Mouse (Mus musculus) cerebellum, adult 11-12 months (tissue): ENCODE results near the gene Tex46.

Source experiments
- DNase-seq: peaks from one replicate; pipeline ENCODE4 v3.0.0; 2022

The Tex46 gene

DNA sequence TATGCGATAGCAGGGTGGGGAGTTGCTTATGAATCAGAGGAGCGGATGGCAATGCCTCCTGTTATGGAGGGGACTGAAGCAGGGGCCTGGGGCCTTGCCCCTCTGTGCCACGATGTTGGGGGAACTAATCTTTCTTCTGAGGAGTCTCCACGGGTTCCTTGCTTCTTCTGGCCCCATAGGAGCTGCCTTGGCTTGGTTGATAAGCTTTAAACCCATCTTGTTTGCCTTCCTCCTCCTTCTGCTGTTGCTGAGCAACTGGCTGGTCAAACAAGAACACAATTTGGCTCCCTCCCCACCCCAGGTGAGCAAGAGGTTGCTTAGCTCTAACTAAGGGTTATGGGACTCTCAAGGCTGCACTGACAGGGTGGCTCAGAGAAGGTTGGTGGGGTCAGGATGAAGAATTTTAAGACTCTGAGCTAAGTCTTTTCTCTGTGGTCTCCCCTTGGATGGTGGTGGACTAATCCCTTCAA is at the start of gene Tex46:
Gene Tex46, plus strand, starts transcription at position 51 of the 470 bp plus-strand sequence.
- no peak for DNase-seq

DNA sequence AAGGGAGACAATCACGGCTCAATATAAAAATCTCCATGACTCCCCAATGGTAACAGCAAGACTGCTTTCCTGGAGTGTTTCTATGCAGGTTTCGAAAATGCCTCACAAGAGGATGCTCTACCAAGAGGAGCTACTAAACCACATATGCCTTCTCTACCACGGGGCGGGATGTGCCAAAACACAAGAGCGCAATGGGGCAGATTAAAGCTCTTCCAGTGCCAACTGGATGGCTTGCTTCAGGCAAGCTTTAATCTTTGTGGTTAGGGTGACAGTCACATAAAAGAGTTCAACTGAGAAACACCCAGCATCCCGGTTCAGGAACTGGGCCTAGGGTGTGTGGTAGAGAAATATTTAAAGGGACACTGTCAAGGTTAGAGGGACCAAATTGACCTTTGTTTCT is 47.5 kb upstream of the Tex46 start:
- DNase-seq: peak; percentile 47

DNA sequence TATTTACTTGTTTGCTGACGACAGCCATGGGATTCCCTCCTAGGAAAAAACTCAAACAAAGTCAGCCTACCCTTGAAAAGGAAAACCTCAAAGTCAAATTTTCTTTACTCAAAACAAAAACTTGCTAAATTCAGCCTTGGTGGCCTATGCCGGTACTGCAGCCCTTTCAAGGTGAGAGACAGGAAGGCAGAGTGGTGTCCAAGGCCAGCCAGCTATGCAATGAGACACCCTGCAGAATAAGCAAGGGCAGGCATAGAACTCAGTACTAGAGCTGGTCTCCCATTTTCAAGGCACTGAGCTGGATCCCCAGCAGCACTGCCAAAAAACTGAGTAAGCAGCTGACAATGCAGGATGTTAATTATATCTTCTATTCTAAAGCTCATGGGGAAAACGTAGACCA is 41.6 kb upstream of the Tex46 start:
- no peak for DNase-seq

DNA sequence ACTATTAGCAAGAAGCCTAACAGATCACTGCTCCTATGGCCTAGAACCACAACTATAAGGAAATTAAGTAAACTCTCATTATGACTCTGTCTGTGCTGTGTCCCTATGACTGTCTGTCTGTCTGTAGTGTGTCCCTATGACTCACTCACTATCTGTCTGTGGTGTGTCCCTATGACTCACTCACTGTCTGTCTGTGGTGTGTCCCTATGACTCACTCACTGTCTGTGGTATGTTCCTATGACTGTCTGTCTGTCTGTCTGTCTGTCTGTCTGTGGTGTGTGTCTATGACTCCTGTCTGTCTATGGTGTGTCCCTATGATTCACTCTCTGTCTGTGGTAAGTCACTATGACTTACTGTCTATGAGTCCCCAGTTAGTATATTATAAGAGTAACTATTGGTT is 40.2 kb upstream of the Tex46 start:
- no peak for DNase-seq

DNA sequence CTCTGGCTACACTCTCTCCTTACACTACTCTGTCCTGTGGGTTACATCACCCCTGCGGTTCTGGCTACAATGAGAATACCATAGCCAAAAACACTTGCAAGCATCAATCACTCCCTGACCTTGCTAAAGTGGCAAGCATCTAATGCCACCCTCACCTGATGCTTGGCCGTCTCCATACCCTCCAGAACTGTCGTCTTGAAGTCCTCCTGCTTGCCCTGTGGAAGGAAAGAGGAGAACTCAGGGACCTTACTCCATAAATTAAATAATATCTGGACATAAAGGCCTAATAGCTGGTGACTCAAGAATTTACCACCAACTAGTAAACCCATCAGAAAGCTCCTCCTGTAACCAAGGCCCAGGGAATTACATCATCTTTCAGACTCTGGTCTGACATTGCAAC is 28.4 kb upstream of the Tex46 start:
- no peak for DNase-seq

DNA sequence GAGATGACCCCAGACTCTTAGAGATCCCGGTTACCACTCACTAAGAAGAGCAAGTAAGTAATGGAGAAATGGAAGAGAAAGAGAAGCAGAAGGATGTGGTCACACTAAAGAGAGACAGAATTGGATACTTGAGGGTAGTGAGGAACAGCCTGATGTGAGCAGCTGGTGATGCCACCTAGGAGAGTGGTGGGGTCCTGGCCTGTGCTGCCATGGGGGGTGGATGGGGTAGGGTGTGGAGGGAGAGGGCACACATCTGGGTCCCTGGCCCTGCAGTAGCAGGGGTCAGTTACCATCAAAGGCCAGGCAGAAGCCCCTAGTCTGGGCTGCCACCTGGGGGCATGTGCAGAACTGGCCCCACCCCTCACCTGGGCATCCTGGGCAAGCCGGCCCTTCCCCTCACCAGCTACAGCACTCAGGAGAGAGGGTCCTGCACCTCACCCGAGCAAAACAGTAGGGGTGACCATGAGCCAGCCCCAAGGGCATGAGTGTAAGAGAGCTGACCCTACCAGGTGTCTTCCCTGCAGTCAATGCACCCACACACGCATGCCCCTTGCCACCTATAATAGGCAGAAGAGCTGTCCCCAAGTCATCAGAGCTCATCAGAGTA is 22.9 kb upstream of the Tex46 start:
- DNase-seq: no peak

DNA sequence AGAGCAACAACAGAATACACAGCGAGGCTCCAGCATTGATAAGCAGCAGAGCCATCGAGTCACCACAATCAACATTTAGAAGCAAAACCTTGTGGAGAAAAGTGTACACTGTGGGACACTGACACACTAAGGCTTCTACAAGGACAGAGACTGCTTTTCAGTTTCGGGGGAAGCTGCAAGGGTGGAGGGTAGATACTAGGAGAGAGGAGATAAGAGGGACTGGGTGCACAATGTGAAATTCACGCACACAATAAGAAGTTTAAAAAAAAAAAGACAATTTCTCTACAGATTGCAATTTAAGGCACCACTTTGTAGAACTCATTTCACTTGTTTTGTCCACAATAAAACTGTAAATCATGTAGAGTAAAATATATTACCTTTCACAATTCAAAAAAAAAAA is 22.2 kb upstream of the Tex46 start:
- DNase-seq: no peak

DNA sequence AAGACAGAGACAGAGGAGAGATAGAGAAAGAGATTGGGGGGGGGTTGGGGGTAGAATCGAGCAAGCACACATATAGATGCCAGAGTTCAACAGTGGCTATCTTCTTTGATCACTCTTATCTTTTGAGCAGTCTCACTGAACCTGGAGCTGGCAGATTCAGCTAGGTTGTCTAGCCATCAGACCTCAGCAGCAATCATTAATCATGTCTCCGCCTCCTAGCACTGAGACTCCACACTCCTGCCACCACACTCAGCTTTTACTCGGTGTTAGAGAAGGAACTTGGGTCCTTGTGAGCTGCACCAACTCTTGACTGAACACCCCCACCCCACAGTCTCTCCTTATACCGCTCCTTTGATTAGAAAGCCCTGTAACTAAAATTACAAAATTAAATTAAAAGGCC is 18.1 kb upstream of the Tex46 start:
- DNase-seq: no peak

DNA sequence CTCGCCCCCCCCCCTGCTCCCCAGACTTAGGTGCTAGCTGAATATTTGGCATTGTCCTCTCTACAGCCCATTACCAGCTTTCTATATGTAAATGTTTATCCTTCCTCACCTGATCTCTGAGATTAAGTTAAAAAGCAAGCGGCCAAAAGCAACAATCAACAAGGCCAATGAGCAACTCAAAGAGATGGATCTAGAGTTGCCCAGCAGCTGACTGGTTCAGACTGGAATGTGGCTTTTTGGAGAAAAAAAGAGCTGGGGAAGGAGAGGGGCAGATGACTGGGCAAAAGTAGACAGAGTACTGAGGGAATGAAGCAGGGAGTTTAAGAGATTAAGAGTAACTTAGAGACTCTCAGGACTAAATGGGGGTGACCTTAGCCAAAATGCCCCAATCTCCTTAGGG is 16.2 kb upstream of the Tex46 start:
- DNase-seq: no peak

DNA sequence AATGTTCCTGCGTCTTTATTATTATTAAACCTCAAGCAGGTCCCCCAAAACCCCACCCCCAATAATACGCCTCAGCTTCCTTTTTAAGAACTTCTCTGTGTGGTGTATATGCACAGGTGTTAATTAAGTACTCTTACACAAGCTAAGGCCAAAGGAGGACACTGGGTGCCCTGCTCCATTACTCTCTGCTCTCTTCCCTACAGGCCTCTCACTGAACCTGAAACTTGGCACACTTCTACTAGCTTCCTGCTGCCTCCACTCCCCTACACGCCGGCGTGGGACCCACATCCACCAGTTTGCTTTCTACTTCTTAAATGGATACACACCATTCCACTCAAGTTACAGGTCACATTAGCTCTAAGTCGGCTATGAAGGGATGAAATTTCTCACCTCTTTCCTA is 15.0 kb upstream of the Tex46 start:
- DNase-seq: no peak

DNA sequence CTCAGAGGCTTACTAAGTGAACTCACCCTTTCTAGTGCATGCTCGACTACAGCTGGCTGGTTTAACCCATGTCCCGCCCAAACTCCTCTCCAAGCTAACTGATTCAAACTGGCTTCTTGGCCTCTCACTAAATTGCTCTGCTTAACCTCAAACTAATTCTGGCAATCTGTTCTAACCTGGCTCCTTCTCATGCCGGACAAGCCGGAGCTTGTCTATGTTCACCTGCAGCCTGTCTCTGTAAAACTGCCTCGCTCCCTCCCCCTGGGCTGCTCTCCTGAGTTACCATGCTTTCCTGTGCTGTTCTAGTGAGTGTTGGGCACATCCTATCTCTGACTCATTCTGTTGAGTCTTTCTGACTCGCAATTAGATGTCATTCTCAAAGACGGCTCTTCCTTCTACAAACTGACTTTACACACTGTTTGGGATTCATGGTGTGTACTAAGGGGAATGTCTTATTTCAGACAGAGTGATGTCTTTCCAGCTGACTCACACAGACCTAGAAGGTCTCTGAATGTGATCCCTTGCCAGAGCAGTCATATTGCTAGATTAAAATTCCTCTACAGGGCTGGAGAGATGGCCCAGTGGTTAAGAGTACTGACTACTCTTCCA is 11.9 kb upstream of the Tex46 start:
- DNase-seq: no peak

DNA sequence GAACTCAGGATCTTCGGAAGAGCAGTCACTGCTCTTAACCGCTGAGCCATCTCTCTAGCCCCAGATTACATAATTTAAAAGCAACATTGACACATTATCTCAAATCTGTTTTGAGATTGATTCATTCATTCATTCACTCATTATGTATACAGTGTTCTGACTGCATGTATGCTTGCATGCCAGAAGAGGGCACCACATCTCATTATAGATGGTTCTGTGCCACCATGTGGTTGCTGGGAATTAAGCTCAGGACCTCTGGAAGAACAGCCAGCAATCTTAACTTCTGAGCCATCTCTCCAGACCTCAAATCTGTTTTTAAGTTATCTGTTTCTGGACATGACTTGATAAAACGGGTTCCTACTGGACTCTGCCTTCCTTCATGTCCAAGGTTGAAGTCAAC is 10.4 kb upstream of the Tex46 start:
- no peak for DNase-seq

DNA sequence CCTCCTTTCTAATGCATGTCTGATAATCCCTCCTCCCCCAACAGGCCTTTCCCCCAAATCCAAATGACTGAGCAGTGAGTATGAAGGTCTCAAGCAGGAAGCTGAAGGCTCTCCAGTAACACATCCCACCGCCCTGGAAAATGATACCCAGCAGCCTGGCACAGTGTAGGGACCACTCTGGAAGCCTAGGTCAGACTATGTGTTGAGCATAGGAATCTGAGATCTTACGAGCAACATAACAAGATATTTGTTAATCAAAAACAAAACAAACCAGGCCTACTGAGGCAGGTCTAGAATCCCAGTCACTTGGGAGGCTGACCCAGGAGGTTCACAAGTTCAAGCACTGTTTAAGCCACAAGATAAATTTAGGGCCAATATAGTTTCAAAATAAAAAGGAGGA is 9.7 kb upstream of the Tex46 start:
- no peak for DNase-seq

DNA sequence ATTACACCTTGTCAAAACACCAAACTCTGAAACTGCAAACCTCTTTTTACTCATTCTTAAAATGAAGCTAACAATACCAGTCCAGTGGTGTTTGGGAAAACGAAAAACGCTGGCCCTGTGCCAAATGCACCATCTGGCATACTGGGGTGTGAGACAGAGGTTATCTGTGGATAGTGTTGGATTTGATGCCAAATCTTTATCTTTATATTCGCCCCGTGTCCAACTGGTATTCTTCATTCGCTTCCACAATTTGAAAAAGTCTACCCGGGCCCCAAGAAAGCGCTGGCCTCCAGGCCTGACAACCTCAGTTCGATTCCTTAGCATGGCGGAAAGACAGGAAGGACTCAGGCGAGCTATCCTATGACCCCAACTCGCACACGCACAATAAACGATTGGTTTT is 8.8 kb upstream of the Tex46 start:
- peak; percentile 55 for DNase-seq

DNA sequence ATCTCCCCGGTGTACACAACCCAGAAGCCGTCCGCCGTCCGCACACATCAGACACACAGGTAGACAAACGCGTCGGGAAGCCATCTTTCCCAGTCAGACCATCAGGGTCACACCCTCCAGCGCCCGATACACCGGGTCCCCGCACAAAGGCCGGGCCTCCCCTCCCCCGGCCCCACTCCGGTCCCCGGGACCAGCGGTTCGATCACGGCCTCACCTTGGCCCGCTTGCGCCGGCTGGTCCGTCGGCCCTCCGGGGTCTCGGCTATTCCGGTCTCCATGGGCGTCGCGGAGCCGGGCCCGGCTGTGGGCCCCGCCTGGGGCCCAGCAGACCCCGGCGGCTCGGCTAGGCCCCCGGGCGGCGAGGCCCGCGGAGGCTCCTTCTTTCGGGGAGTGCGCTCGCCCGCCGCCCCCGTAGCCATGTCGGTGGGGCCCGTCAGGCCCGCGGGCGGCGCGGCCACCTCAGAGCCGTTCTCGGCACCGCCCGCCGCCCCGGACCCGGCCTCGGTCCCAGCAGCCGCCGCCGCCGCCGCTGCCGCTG is 8.2 kb upstream of the Tex46 start:
- peak; percentile 40 for DNase-seq

DNA sequence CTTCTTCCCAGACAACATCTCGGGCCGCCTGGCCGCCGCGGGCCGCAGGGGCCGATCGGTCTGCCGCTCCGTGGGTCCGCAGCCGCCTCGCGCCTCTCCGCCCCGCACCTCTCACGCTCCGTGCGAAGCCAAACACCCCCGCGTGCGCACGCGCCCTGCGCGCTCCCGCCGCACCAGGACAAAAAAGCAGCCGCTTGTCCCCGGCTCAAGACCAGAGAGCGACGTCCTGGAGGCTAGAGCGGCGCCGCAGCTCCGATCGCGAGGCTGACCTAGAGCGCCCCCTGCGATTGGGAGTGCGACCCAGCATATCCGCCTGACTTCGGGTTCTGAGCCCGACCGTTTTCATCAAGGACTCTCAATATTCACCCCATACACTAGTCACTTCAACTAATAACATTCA is 7.7 kb upstream of the Tex46 start, which contains the start of gene Kdm1a:
Gene Kdm1a, minus strand, starts transcription at position 156 of the 400 bp plus-strand sequence.
- peak; percentile 94 for DNase-seq

DNA sequence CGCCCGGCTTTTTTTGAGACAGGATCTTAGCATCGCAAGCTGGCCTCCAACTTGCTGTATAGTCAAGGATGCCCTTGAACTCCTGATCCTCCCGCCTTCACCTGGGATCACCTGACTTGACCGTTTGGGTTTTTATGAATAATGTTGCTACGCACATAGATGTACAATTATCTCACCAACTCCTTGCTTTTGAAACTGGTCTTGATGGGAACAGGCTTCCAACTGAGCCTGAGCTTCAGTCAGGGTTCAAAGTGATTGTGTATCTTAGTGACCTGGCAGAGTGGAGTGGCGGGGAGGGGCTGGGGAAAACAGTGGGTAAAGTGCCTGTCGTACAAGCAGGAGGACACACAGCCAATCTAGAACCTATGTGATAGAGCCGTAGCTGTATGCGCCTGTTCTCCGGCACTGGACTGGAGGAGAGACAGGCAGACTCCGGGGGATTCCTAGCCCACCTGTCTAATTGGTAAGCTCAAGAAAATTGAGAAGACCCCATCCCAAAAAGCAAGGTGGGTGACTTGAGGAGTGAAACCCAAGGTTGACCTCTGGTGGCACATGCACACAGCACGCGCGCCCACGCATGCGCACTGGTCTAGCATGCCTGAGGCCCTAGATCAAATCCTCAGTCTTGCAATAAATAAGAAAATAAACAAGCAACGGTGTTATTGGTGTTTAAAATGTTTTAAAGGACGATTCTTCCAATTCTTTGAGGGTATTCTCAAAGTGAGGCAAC is 4.3 kb upstream of the Tex46 start:
- no peak for DNase-seq

DNA sequence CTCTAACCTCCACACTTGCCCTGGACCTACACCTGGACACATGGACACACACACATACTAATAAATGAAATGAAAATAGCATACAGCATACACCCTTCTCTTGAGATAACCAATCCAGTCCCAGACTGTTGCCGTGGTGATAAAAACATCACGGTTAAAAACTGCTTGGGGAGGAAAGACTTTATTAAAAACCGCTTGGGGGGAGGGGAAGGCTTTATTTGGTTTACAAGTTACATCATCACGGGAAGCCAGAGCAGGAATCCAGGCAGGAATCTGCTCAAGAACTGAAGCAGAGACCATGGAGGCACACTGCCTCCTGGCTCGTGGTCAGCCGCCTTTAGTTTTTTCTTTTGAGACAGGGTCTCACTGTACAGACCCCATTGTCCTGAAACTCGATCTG is 3.4 kb downstream of the Tex46 start:
- no peak for DNase-seq

DNA sequence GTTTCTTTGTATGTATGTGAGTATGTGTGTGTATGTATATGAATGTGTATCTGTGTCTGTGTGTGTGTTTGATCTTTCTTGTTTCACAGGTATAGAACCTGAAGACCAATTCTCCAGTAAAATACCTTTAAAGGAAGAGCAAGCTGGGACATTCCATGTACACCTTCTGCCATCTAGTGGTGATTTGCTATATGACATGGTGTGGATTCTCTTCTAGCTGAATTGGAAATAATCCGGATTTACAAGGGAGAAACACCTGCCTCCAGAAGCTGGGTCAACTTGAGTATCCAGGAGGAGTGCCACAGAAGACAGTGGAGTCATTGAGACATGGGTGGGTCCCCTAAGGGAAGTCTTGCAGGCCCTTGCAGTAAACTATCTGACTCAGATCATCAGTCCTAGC is 11.1 kb downstream of the Tex46 start:
- DNase-seq: no peak

DNA sequence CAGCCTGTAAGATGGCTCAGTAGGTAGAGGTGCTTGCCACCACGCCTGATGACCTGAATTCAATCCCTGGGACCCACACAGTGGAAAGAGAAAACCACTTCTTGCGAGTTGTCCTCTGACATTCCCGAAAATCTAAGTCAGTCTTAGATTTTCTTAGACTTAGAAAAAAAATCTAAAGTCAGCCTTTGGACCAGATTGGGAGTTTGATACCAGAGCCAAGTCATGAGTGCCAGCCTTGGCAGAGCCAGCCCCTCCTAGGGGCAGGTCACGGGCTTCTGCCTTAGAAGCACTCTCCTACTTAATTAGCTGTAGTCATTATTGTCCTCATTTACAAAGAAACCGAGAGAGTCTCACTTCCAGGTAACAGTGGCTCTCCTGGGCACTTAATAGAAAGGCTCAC is 11.7 kb downstream of the Tex46 start:
- DNase-seq: no peak

DNA sequence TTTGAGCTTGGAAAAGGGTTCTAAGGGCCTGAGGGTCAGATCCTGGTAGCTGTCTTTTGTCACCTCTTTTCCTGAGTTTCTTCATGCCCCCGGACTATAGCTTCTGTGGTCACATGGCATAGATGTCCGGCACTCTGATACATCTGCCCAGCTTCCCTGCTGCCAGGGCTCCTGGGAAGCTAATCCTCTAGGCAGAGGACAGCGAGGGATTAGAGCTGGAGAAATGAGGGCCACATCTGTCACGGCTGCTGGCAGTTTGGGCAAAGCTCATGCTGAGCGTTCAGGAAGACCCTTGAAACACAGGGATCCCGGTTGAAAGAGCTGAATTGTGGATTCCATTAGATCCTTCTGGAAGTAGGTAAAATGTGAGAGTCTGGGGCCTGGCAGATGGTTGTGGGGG is 12.2 kb downstream of the Tex46 start, which contains the start of gene Lactbl1:
Gene Lactbl1, plus strand, starts transcription at position 234 of the 400 bp plus-strand sequence.
- DNase-seq: no peak

DNA sequence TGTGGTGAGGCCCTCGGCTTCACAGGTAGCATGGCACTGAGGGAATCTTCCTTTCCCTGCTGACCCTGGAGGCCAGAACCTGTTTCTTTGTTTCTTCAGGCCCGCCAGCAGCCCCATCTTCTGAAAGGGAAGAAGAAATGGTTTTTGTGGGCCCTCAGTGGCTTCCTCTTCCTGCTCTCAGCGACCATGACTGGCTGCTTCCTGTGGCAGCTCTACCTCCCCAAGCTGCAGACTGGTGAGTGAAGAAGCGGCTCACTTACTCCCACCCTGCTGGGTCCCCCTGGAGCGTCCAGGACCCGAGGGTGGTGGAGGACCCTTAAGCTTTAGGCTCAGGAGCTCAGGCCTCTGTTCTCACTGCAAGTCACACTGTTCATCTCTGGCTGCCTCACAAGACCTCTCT is 16.4 kb downstream of the Tex46 start:
- DNase-seq: no peak

DNA sequence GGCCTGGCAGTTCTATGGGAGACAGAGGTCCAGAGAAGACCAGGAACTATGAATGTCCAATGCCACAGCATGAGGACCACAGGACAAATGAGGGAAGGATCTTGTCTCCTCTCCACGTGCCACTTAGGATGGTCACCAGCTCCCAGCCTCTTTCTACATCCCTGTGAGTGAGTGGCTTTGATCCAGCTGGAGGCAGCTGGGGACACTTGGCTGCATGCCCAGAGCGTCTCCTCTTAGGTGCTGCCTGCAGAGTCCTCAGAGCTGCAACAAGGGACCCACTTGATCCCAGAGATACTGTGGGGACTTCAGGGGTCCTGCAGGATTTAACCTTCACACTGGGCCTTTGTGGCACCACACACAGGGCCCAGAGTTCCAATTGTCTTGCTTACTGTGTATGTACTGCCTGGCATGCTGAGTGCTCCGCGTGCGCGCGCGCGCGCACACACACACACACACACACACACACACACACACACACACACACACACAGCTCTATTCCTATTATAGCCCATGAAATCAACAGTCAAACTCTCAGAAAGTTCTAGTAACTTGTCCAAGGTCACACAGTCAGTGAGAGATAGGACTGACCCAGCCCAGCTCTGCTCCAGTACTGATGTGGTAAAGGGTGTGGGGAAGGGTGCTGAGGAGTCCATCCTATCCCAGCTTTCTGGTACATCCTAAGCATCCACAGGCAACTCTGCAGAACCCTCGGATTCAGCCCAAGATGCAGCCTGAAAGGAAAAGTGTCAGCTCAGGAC is 21.2 kb downstream of the Tex46 start:
- no peak for DNase-seq
